Mouse (Mus musculus) thymus, postnatal 25 days (tissue): Measurements from ENCODE around the gene Mpp2.

ENCODE experiments used
- DNase-seq: peaks from one replicate; pipeline ENCODE4 v3.0.0; 2022

The Mpp2 gene

GRCm38 (mm10) chr11:102034887-102035286, 53.4 kb downstream of the Mpp2 start:
- no peak for DNase-seq

DNA sequence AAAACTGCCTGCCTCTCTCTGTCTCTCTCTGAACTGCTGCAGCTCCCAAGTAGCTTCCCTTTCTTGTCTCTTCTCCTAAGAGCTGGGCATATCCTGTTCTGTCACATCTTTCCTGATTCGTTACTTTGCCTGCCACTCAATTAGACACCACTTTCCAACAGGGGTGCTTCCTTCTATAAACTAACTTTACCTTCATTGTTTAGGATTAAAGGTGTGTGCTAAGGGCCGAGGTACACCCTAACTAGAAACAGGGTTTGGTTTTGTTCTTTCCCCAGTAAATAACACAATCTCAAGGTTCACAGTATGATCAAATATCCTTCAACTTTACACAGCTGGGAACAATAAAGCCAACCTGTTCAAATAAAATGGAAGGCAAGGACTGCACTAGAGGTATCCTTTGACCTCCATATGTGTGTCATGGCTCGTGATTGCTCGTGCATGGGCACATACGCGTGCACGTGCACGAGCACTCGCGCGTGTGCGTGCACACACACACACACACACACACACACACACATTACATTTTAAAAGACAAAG, 55.2 kb downstream of the Mpp2 start:
- DNase-seq, result no peak

GRCm38 (mm10) chr11:102031149-102031548, 57.2 kb downstream of the Mpp2 start:
- no peak for DNase-seq

DNA sequence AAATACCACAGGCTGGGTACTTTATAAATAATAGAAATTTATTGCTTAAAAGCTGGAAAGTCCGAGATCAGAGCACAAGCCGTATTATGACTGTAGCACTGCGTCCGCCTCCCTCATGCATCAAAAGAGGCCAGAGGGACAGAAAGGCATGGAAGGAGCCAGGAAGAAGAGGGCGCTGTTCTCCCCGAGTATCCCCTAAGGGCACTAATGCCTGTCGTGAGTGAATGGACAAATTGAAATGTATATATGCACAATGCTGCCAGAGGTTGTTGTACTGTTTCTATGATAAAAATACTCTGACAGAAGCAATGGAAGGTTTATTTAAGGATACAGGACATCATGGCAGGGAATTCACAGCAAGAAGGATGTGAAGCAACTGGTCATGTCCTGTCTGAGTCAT, 58.3 kb downstream of the Mpp2 start:
- no peak for DNase-seq

GRCm38 (mm10) chr11:102029304-102029703, 59.0 kb downstream of the Mpp2 start:
- no peak for DNase-seq

DNA sequence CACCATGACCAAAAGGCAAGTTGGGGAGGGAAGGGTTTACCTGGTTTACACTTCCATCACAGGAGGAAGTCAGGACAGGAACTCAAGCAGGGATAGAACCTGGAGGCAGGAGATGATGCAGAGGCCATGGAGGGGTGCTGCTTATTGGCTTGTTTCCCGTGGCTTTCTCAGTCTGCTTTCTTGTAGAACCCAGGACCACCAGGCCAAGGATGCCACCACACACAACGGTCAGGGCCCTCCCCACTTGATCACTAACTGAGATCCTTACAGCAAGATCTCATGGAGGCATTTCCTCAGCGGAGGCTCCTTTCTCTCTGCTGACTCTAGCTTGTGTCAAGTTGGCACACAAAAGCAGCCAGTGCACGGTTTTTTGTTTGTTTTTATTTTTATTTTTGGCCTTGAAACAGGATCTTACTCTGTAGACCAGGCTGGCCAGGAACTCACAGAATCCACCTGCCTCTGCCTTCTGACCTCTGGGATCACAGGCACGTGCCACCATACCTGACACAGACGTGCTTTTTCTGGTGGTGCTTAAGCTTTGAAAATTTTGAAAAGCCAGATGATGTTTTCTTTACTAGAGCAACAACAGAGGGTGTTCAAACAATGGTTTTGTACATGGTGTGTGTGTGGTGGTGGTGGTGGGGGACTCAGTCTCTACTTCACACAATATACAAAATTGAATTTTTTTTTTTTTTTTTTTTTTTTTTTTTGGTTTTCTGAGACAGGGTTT, 60.1 kb downstream of the Mpp2 start, which contains the start of gene Mpp3:
Mpp3 (minus strand) TSS at position 375 of the 730 bp plus-strand sequence.
- DNase-seq, result no peak

GRCm38 (mm10) chr11:102027361-102028017, 60.8 kb downstream of the Mpp2 start:
- no peak for DNase-seq

DNA sequence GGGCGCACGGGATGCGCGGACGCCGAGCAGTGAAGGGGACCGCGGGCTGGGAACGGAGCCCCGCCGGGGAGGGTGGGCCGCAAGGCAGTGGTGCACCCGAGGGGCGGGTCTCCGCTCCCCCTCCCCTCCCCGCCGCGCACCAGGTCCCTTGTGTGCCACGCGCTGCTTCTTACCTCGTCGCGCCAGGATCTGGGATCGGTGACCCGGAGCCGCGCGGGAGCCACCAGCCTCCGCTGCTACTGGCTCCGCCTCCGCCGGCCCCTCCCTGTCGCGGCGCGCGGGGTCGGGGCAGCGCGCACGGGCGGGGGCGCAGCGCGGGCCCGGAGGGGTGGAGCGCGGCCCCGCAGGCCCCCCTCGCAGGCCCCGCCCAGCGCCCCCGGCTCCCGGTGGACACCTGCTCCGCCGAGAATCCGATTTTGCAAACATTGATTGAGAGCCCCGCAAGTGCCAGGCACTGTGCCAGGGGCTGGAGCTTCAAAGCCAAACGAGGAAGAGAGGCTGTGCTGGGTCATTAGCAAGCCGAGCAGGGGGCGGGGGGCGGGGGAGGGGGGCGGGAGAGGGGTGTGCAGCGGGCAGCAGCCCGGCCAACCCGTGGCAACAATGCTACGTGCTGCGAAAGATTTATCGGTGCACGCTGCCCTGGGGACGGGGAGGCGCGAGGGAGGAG, 61.5 kb downstream of the Mpp2 start:
- peak; percentile 26 for DNase-seq

DNA sequence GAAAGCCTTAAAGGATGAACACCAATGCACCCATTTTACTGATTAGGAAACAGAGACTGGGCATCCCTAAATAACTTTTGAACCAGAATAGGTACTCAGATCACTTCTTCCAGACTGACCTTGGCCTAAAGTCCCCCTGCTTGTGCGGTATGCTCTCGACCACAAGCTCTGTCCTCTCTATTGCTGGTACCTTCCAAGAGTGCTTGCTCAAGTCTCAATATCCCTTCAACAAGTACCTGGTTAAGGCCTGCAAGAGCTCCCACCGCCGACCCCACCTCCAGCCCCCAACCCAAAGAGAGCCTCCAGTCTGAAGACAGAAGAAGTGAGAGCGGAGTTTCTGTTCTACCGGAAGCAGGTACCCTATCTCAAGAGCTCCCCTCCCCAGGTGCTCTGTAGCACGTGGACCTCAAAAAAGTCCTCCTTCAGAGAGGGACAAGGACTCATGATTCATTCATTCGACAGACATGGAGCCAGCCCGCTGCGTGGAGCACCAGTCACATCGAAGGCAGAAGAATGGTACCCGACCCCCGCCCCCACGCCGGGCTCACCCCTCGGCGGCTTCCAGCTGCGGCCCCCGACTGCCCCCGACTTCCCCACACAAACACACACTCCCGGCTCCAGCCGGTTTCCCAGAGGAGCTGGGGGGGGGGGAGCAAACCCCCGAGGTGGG, 62.2 kb downstream of the Mpp2 start:
- no peak for DNase-seq

- DNase-seq, result no peak
Observed at GRCm38 (mm10) chr11:102025354-102025753, 63.0 kb downstream of the Mpp2 start.

- no peak for DNase-seq
Observed at GRCm38 (mm10) chr11:102024875-102025274, 63.4 kb downstream of the Mpp2 start.

- DNase-seq, result no peak
Observed at GRCm38 (mm10) chr11:102024084-102024758, 64.1 kb downstream of the Mpp2 start.

GRCm38 (mm10) chr11:102023406-102023805, 64.9 kb downstream of the Mpp2 start:
- DNase-seq, result no peak

DNA sequence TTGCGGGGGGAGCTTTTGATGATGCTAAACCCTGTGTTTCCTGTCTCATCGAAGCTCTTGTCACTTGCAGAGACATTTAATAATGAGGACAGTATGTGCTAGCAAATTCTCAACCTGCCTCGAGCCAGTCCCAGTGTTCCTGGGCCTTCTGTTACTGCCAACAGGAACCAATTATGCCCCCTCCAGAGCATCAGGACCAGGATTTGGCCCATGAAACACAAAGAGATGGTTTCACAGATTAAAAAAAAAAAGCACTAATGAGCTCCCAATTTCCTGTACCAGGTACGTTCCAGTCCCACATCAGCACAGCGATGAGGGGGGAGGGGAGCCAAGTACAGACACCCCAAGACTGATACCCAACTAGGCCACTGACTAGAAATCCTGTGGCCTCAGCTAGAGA, 67.1 kb downstream of the Mpp2 start:
- DNase-seq, result no peak

DNA sequence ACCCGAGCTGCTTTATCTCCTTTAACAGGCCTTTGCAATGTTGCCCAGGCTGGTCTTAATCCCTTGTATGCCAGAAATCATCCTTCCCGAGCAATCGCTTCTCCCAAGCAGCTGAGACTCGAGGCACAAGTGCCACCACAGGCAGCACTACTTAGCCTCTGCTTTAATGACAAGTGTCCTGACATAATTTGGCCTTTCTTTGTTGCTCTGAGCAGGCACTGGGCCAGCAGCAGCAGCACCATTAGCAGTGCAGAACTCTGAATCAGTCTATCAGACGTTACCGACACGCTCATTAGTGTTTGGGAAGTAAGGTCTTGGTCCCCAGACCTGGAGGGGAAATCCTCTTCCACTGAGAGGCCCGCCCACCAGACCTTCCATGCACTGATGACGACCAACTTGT, 68.6 kb downstream of the Mpp2 start:
- DNase-seq, result no peak

GRCm38 (mm10) chr11:102016136-102016535, 72.2 kb downstream of the Mpp2 start:
- no peak for DNase-seq

- DNase-seq, result no peak
Observed at GRCm38 (mm10) chr11:102015472-102015871, 72.8 kb downstream of the Mpp2 start.

DNA sequence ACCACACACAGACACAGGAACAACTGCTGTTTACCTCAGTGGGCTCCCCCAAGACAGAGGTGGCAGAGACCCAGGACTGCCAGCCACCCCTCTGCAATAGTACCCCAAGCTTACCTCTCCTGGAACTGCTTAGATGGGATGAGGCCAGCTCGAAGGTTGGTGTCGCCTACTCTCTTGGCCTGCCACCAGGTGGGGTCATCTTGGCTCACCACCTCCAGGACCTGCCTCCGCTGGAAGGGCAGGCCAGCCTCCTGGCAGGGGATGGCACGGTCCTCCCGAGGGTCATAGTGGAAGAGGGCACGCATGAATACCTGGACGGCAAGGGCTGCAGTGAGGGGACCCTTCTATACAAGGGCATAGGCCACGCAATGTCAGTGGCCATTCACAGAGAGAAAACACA, 75.1 kb downstream of the Mpp2 start:
- DNase-seq, result no peak

- DNase-seq, result no peak
Observed at GRCm38 (mm10) chr11:102011510-102011909, 76.8 kb downstream of the Mpp2 start.

DNA sequence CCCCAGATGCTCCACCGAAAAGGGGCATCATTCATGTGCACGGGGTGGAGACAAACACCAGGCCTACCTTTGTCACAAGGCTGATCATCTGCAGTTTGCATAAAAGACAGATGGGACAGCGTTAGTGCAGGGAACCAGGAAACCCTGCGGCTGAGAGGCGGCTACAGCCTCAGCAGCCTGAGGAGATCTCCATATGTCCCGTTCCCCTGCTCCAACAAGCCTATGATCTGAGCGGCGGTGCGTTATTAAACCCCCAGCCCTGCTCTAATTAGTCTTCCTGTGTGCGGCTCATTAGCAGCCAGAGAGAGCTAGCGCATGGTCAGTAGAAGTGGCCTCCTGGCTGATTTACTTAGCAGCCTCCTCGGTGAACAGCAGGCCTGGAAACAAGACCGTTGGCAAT, 78.2 kb downstream of the Mpp2 start:
- no peak for DNase-seq

DNA sequence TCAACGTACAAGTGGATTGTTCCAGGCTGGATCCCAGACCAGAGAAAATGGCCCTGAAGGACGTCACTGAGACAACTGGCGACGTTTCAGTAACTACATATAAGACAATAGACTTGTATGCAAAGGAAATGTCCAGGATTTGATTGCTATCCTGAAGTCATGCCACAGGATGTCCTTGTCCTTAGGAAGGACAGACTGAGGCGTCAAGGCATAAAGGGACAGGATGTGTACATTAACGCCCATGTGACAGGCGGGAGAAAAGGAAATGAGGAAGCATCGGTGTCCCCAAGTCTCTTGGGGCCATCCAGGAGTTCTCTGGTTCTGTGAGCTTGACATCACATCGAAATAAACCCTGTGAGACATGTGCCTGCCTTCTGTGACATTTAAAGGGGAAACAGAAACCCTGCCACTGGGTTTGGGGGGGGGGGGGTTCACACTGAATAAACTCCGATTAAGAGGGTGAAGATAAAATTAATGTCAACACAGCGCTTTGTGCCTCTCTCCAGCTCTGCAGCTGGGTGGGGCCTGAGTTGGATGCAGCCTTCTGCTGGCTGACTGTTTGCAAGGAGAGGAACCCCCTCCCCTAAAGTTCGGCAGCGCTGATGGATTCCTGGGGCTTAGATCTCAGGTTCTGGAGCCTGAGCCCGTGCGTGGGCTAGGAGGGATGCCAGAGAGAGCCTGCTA, 79.2 kb downstream of the Mpp2 start:
- DNase-seq, result no peak

- no peak for DNase-seq
Observed at GRCm38 (mm10) chr11:102008372-102008771, 79.9 kb downstream of the Mpp2 start.
